Mouse (Mus musculus) brain, adult 2 months (tissue): Measurements from ENCODE around the gene Iltifb.
A peak's percentile ranks its signal among the peaks of the same experiment; 100 is the strongest.
"Not testable (repeated sequence)": the region's sequence is repeated elsewhere in the genome, so short reads cannot be mapped to it uniquely, and the experiment has no call there.

Experiments used
- DNase-seq: peaks from one replicate; pipeline ENCODE4 v3.0.0; 2011; ENCODE audit warnings: low read depth, low spot score

Iltifb gene

DNA sequence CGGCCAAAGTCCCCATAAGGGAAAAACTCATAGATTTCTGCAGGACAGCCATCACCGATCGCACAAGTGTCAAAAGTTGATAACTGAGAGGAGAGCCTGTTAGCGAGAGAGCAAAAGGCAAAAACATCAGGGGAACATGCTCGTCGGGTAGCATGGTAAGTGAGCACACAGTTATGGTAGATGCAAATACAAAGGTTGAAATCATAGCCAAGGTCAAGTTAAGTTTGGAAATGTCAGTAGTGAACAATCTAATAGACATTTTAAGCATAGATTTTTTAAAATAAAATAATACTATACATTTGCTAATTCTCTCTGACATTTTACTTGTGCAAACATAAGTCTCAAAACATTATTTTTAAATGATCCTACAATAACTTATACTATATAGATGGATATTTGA lies at the start of gene Iltifb:
TSS of gene Iltifb (minus strand) at position 101 of the 400 bp plus-strand sequence.
- DNase-seq: no peak

DNA sequence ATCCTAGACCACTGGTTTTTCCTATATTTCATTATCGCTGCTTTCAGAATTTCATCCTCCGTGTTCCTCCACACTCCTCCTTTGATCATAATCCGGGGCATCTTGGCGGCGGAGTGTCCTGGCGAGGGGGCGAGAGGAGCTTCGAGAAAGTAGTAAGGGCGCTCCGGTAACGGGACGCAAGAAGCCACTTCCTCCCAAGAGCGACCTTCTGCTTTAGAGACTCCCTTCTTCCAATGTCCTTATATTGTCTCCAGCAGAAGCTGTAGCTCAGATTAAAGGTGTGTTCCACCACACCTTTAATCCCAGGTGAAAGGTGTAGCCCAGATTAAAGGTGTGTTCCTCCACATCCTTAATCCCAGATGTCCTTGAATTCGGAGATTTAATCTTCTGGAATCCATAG lies 48.3 kb upstream of the Iltifb start, which contains the start of gene Gm9046:
TSS of gene Gm9046 (minus strand) at position 101 of the 400 bp plus-strand sequence.
- DNase-seq: not testable (repeated sequence)

DNA sequence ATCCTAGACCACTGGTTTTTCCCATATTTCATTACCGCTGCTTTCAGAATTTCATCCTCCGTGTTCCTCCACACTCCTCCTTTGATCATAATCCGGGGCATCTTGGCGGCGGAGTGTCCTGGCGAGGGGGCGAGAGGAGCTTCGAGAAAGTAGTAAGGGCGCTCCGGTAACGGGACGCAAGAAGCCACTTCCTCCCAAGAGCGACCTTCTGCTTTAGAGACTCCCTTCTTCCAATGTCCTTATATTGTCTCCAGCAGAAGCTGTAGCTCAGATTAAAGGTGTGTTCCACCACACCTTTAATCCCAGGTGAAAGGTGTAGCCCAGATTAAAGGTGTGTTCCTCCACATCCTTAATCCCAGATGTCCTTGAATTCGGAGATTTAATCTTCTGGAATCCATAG lies 42.9 kb upstream of the Iltifb start, which contains the start of gene Gm9045:
TSS of gene Gm9045 (minus strand) at position 101 of the 400 bp plus-strand sequence.
- DNase-seq: not testable (repeated sequence)

DNA sequence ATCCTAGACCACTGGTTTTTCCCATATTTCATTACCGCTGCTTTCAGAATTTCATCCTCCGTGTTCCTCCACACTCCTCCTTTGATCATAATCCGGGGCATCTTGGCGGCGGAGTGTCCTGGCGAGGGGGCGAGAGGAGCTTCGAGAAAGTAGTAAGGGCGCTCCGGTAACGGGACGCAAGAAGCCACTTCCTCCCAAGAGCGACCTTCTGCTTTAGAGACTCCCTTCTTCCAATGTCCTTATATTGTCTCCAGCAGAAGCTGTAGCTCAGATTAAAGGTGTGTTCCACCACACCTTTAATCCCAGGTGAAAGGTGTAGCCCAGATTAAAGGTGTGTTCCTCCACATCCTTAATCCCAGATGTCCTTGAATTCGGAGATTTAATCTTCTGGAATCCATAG lies 37.5 kb upstream of the Iltifb start, which contains the start of gene Gm9044:
TSS of gene Gm9044 (minus strand) at position 101 of the 400 bp plus-strand sequence.
- DNase-seq: not testable (repeated sequence)

DNA sequence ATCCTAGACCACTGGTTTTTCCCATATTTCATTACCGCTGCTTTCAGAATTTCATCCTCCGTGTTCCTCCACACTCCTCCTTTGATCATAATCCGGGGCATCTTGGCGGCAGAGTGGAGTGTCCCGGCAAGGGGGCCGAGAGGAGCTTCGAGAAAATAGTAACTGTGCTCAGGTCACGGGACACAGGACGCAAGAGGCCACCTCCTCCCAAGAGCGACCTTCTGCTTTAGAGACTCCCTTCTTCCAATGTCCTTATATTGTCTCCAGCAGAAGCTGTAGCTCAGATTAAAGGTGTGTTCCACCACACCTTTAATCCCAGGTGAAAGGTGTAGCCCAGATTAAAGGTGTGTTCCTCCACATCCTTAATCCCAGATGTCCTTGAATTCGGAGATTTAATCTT lies 32.0 kb upstream of the Iltifb start, which contains the start of gene Gm9040:
TSS of gene Gm9040 (minus strand) at position 101 of the 400 bp plus-strand sequence.
- DNase-seq: not testable (repeated sequence)

DNA sequence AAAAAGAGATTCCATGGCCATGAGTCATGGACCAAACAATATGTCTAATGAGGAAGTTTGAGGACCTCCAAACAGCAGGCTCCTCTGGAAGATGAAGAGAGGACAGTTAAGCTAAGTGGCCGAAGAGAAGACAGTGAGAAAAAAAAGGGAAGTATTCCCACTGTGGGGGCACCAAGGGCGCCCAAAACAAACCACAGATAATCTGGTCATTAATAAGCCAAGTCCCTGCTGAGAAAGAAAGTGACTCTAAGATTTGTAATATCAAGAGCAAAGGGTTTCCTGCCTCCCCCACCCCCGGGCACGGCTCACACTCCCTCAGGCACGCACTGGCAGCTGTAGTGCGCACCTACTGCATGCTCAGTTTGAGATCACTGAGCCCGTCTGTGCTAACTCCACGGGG lies 24.2 kb upstream of the Iltifb start:
- no peak for DNase-seq

DNA sequence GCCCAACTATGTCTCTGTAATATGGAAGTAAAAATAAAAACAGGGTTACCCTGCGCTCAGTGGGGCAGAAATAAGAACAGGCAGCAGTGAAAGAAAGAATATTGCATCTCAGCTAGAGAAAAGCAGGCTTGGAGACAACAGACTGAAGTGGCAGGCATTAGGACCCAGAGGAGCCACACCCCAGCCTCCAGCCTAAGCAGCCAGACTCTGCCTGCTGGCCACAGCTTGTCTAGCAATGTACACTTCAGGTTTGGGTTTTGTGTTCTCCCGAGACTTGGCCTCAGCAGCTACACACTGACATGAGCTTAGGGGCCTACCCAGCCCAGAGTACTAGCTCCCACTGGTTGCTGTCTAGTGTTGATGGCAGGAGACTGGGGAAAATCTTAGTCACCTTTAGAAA lies 7.3 kb upstream of the Iltifb start:
- DNase-seq: not testable (repeated sequence)

DNA sequence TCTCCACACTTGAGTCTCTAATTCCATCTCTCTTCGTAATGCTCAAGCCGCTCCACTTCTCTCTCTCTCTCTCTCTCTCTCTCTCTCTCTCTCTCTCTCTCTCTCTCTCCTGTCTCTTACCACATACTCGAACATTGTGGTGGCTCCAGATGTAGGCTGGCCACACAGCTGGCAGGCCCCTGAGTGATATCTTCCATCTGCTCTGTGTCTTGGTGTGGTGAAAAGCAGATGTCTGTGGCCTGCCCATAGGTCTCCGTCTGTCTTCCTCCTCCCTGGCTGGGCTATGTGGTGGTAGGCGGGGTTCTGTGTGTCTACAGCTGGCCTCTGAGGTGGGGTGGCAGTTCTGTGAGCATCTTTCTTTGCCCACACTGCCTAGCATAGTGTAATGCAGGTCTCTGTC lies 11.8 kb downstream of the Iltifb start:
- DNase-seq: not testable (repeated sequence)

DNA sequence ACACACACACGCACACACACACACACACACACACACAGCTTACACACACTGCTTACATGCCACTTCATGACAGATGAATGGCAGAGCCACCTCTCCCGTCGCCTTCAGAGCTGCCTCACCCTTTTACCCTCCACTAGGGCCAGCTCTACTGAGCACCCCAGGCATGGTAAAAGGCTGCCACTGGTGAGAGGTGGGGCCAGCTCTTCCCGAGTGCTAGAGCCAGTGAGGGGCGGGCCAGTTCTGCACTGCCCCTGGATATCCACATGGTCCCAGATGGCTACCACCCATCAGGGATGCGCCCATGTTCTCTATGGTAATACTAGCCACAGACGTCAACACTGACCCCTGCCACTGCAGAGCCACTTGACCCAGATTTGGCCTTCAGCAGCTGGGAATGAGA lies 12.3 kb downstream of the Iltifb start:
- DNase-seq: not testable (repeated sequence)

DNA sequence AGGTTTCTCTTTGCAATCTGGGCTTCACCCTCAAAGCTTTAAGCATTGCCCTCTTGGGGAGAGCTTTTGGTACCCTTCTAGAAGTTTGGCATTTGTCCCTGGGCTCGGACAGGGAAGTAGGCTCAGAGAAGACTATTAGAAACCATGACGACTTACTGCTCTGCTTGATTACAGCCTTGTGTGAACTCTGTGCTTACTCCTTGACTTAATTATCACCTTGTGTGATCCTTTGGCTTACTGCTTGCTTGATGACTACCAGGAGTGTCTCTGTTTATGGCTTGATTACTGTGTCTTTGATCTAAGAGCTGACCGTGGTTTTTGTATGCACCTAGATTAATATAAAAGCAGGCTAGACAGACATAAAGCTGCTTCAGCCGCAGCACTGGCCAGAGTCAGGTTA lies 16.8 kb downstream of the Iltifb start:
- not testable (repeated sequence) for DNase-seq

DNA sequence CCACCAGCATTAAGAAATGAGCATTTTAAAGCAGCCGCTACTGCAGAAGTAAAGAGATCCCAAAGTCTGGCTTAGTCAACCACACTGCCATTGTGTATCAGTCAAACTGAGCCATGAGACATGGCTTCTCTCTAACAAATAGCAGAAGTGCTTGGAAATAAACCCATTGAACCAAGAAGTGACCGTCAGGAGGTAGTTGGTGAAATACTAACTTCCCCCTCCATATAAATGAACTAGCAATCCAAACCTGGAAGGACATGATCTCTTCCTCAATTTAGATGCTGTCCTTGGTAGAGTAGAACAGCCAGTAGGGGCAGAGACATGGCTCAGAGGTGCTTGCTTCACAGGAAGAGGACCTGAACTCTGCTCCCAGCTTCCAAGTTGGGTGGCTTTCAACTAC lies 23.4 kb downstream of the Iltifb start:
- not testable (repeated sequence) for DNase-seq

DNA sequence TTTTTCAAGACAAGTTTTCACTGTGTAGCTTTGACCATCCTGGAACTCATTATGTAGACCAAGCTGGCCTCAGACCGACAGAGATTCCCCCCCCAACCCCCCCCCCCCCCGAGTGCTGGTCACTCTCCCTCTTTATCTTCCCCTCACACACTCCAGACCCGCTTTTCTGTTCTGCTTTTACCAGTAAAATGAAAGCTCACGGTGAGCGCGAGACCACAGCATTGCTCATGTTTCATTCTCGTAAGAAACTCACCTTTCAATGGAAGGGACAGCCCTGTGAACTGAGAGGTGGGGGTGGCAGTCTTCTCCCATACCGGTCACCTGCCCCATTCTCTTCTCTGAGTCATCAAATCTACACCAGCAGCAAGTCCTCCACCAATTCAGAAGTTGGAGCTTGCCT lies 26.0 kb downstream of the Iltifb start:
- DNase-seq: not testable (repeated sequence)

DNA sequence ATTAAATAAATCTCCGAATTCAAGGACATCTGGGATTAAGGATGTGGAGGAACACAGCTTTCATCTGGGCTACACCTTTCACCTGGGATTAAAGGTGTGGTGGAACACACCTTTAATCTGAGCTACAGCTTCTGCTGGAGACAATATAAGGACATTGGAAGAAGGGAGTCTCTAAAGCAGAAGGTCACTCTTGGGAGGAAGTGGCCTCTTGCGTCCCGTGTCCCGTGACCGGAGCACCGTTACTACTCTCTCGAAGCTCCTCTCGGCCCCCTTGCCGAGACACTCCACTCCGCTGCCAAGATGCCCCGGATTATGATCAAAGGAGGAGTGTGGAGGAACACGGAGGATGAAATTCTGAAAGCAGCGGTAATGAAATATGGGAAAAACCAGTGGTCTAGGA lies 36.5 kb downstream of the Iltifb start, which contains the start of gene Gm32802:
TSS of gene Gm32802 (plus strand) at position 301 of the 400 bp plus-strand sequence.
- DNase-seq: not testable (repeated sequence)

DNA sequence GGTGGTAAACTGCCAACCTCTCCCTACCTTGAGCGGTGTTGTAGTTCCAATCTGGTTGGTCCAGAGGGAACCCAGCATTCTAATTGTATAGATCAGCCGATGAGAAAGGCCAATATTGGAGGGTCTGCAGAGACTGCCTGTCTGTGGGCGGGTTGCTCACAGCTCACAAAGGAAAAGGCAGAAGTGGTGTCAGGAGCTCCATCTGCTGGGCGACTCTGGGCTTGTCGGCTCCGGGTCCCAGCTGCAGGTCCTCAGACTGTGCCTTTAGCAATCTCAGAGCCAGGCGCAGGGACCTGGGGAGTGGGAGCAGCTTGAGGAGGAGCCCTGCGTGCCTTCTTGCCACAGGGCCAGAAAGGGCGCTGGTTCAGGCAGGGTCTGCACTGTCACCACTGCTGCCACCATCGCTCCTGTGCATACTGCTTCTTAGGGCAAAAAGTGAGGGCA lies 44.0 kb downstream of the Iltifb start:
- DNase-seq: peak; percentile 35

DNA sequence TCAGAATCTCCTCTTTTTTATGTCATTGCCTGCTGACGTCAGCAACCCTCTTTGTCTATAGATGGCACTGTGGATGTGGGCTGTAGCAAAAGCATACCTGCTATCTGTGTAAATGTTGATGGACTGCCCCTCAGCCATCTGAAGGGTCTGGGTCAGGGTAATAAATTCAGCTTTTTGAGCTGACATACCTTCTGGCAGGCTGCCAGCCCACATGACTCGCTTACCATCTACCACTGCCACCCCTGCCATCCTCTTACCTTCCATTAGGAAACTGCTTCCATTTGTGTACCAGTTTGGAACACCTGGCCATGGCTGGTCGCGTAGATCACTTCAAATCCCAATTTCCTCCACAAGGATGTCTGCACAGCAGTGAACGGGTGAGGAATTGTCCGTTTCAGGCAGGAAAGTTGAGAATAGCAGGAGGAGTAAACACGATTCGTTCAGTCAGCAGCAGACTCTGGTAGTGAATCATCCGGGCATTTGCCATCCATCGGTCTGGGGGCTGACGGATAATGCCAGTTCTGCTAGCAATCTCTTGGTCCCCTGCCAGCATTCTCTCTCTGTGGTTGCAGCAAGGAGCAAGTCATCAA lies 45.7 kb downstream of the Iltifb start:
- peak; percentile 43 for DNase-seq

DNA sequence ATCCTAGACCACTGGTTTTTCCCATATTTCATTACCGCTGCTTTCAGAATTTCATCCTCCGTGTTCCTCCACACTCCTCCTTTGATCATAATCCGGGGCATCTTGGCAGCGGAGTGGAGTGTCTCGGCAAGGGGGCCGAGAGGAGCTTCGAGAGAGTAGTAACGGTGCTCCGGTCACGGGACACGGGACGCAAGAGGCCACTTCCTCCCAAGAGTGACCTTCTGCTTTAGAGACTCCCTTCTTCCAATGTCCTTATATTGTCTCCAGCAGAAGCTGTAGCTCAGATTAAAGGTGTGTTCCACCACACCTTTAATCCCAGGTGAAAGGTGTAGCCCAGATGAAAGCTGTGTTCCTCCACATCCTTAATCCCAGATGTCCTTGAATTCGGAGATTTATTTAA lies 54.2 kb downstream of the Iltifb start, which contains the start of gene Gm32717:
TSS of gene Gm32717 (minus strand) at position 101 of the 400 bp plus-strand sequence.
- not testable (repeated sequence) for DNase-seq
